Mouse (Mus musculus) embryonic facial prominence, embryonic 12.5 days (tissue): ENCODE data around the gene Kif21a. TPM values are rescaled to one million over a fixed set of nuclear protein-coding genes. Genes with fewer than 3 reads are reported as not detected.

Source experiments
- ATAC-seq: fragments of 200-750 bp; cut with Nextera tagmentation; 2 replicates; pipeline ENCODE4 v1.8.0; 2017; ENCODE audit not compliant: insufficient number of reproducible peaks, insufficient read depth, low FRiP score, low TSS enrichment
- H3K27ac ChIP-seq: fragments of 300-500 bp; sonication (generic); 2 replicates; pipeline ENCODE4 v1.5.1; 2016; ENCODE audit warnings: mild to moderate bottlenecking
- H3K27me3 ChIP-seq: fragments of 300-500 bp; sonication (generic); 2 replicates; pipeline ENCODE4 v1.6.1; 2016; ENCODE audit warnings: mild to moderate bottlenecking, moderate library complexity
- H3K36me3 ChIP-seq: fragments of 300-500 bp; sonication (generic); 2 replicates; pipeline ENCODE4 v1.6.1; 2016; ENCODE audit warnings: mild to moderate bottlenecking
- H3K4me1 ChIP-seq: fragments of 300-500 bp; sonication (generic); 2 replicates; pipeline ENCODE4 v1.6.1; 2016
- H3K4me2 ChIP-seq: fragments of 300-500 bp; sonication (generic); replicated peaks from 2 replicates; pipeline ENCODE4 v1.6.1; 2016; ENCODE audit warnings: mild to moderate bottlenecking, moderate library complexity
- H3K4me3 ChIP-seq: fragments of 300-500 bp; sonication (generic); 2 replicates; pipeline ENCODE4 v1.5.1; 2016; ENCODE audit warnings: mild to moderate bottlenecking
- H3K9ac ChIP-seq: fragments of 300-500 bp; sonication (generic); 2 replicates; pipeline ENCODE4 v1.6.1; 2016; ENCODE audit warnings: mild to moderate bottlenecking, moderate library complexity
- H3K9me3 ChIP-seq: fragments of 300-500 bp; sonication (generic); 2 replicates; pipeline ENCODE4 v1.6.1; 2016; ENCODE audit warnings: mild to moderate bottlenecking, moderate library complexity
- WGBS: fragments of 180-500 bp; shearing (Covaris S2); methylation state at CpG from one replicate; pipeline ENCODE4 v1.1.7; 2016; 5-methylcytosine and 5-hydroxymethylcytosine counted together
- polyA plus RNA-seq: library from polyadenylated mRNA; unstranded; fragments of >200 nt; fragmentation: Nextera tagmentation; extraction: Ambion mirVana; gene quantifications from 2 replicates; pipeline ENCODE4 v1.2.1, GENCODE M21; 2016

The Kif21a gene
- polyA plus RNA-seq, 1 experiment from 2014 or later = 9.5 TPM

DNA sequence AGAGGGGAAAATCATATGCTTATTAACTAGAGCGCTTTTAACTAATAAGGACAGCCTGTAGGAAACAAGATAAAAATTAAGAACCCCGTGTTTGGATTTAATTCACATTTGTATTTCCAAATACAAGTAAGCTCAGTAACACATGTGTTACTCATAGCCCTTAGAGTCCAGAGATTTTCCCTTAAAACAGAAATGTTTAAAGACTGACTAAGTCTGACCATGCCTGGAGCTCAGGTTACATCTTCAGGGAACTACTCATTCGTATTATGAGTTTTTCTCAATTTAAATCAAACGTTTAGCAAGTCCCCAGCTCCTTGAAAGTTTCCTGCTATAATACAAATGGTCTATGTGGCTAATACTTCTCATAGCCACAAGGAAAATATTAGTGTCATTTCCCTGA lies 57.9 kb downstream of the Kif21a start:
- Histone ChIP-seq H3K9ac (no peak overlapping the region), H3K4me3 (no peak overlapping the region), H3K4me2 (no peak overlapping the region), H3K36me3 (no peaks in the 10 kb centered on the region), H3K4me1 (0 out of 2 replicates have a peak, but pooled peaks cover 3% of the 10 kb centered on the region), H3K9me3 (no peaks in the 10 kb centered on the region), H3K27me3 (no peaks in the 10 kb centered on the region), H3K27ac (no peak overlapping the region)
- ATAC-seq = no peak
- WGBS = 42% methylated on average over 4 of the region's 4 CpGs

DNA sequence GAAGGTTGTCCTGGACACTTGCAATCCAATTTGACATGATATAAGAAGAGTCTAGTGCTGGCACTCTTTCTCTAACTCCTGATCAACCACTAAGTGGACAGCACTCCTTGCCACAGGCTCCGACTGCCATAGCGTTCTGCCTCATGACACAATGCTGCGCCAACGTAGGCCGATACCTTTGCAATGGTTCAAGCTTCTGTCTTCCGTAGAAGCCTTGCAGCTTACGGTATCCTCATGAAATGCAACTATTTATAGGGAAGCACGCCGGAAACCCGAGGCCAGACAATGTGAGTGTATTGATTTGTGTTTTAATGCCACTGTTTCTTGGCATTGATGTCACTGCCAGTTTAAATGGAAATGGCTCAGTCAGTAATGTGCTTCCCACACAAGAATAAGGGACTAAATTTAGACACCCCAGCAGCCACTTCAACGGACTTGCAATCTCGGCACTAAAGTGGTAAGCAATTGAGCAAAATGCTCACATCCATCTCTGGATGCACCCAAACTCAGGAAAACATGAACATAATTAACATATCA lies 62.0 kb downstream of the Kif21a start:
- no peak overlapping the region for H3K4me2 ChIP-seq
- H3K4me3 ChIP-seq = no peak overlapping the region
- ATAC-seq = no peak
- WGBS = 92% methylated on average over 12 of the region's 12 CpGs
- no peak overlapping the region for H3K9ac ChIP-seq
- no peaks in the 10 kb centered on the region for H3K27me3 ChIP-seq
- H3K27ac ChIP-seq = no peak overlapping the region
- H3K36me3 ChIP-seq = no peaks in the 10 kb centered on the region
- no peaks in the 10 kb centered on the region for H3K9me3 ChIP-seq
- H3K4me1 ChIP-seq = 0 out of 2 replicates have a peak, but pooled peaks cover 3% of the 10 kb centered on the region

DNA sequence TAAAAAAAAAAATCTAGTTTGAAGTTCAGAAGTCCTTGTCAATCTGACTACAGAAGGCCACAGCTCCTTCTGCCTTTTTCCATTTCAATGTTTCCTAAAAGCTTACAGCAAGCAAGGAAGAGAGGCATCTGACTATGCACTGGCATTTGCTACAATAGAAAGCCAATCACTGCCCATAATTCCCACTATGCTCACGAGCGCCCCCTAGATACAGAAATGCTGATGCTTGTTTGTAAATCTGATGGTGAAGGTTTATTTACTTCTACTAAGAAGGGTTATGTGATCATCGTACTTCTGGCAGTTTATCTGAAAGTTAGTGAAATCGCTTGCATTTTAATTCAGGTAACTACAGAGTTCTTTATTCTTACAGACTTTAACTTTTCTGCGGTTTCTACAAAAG lies 73.8 kb downstream of the Kif21a start:
- H3K36me3 ChIP-seq = peaks cover 25% of the 10 kb centered on the region

DNA sequence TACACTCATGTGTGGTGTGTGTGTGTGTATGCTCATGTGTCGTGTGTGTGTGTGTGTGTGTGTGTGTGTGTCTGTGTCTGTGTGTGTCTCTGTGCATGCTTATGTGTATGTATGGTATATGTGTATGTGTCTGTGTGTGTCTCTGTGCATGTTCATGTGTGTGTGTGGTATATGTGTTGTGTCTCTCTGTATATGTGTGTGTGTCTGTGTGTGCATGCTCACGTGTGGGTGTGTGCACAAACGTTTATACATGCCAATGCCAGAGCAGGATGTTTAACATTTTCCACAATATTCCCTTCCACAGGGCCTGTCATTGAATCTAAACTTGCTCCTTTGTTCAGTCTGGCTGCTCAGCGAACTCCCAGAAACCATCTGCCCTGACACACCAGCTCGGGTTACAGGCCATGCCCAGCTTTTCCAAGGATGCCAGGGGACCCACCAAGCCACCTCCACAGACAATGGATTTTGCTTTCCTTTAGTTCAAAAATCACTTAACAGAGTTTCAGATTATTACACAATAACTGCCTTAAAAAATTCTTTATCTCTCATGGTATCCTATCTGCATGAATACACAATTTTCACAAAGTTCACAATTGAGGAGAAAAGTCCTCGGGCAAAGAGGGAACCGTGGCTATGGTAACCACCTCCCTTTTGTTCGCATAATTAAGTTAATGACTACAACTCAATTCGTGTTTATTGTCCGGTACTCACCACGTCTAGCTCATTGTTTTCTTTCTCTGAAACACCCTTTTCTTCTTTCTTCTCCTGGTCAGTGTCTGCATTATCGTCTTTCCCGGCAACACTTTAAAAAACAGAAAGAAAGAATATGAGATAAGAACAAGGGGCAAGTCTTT lies 77.6 kb downstream of the Kif21a start:
- Histone ChIP-seq H3K4me2 (no peak overlapping the region), H3K36me3 (peaks cover 33% of the 10 kb centered on the region), H3K27me3 (no peaks in the 10 kb centered on the region), H3K9me3 (no peaks in the 10 kb centered on the region), H3K27ac (no peak overlapping the region), H3K4me3 (no peak overlapping the region), H3K9ac (no peak overlapping the region), H3K4me1 (no peaks in the 10 kb centered on the region)
- no peak for ATAC-seq
- WGBS = 63% methylated on average over 13 of the region's 13 CpGs

More for the DNA sequence above, 73.8 kb downstream of the Kif21a start:
- no peak overlapping the region for H3K9ac ChIP-seq
- no peak overlapping the region for H3K4me3 ChIP-seq
- H3K9me3 ChIP-seq = 0 out of 2 replicates have a peak, but pooled peaks cover 2% of the 10 kb centered on the region
- no peak for ATAC-seq
- H3K27me3 ChIP-seq = no peaks in the 10 kb centered on the region
- no peak overlapping the region for H3K27ac ChIP-seq
- H3K4me1 ChIP-seq = no peaks in the 10 kb centered on the region
- H3K4me2 ChIP-seq = no peak overlapping the region
- WGBS = 68% methylated on average over 5 of the region's 5 CpGs

DNA sequence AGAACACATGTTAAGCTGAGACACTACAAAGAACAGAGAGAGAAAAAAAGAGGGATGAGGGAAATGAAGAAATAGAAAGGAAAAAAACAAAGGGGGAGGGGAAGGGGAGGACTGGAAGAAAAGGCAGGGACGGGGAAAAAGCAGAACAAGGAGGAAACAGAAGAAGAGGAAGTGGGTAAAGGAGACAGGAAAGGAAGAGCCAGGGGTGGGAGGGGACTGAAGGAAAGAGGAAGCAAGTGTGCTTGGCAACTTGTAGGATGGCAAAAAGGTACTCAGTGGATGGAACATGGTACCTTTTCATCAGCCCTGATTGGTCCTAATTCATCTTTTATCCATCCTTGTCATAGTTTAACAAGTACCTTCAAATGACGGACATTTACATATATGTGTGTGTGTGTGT lies 86.4 kb downstream of the Kif21a start:
- Histone ChIP-seq H3K4me1 (no peaks in the 10 kb centered on the region), H3K4me3 (no peak overlapping the region), H3K27me3 (no peaks in the 10 kb centered on the region), H3K9me3 (no peaks in the 10 kb centered on the region), H3K4me2 (no peak overlapping the region), H3K27ac (no peak overlapping the region), H3K9ac (no peak overlapping the region), H3K36me3 (peaks cover 15% of the 10 kb centered on the region)
- no peak for ATAC-seq
- 75% methylated on average over 2 of the region's 2 CpGs for WGBS

DNA sequence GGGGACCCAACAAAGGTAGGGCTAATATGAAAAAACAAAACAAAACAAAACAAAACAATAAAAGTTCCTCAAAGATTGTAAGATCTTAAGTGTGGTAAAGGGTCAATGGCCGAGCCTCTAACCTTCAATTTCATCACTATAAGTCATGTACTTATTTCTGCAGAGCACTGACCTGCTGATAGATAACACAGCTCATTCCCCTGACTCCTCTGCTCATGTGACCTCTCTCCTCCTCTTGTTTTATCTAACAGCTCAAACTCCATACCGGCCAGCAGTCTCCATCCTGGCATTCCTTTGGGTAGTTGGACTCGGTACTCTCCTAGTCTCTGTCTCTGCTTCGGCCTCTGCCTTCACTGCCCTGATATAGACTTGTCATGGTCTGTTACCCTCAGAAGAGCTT lies 87.2 kb downstream of the Kif21a start:
- H3K4me3 ChIP-seq = no peak overlapping the region
- 83% methylated on average over 4 of the region's 4 CpGs for WGBS
- H3K27ac ChIP-seq = no peak overlapping the region
- no peak overlapping the region for H3K4me2 ChIP-seq
- peaks cover 7% of the 10 kb centered on the region; the same call in 1 of the 2 replicates for H3K36me3 ChIP-seq
- H3K27me3 ChIP-seq = no peaks in the 10 kb centered on the region
- H3K4me1 ChIP-seq = no peaks in the 10 kb centered on the region
- no peaks in the 10 kb centered on the region for H3K9me3 ChIP-seq
- ATAC-seq = no peak
- no peak overlapping the region for H3K9ac ChIP-seq

DNA sequence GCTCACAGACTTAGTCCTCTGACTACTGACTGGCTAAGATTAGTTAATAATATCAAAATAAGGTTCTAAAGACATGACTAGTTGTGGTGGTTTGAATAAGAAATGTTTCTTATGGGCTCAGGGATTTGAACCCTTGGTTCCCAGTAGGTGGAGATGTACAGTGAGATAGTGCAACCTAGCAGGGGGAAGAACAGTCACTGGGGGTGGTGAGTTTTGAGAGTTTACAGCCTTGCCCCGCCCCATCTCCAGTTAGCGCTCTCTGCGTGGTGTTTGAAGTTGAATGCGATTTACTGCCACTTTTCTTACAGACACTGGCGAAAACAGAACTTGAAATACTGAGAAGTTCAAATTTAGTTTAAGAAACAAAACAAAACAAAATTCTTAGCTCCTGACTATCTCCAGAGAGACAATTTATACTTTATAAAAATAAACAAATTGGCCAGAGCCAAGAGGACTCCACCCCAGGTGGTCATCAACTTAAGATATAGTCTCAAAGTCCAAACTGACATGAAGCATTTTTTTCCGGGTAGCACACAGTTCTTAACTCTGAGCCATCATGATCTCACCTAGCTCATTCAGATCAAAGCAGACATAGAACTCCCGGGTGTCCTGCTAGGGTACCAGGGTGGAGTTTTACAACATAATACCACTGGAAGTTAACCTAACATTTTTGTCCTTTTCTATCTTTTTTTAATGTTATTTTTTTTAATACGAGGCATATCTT lies 88.8 kb downstream of the Kif21a start:
- Histone ChIP-seq H3K9ac (no peak overlapping the region), H3K4me1 (no peaks in the 10 kb centered on the region), H3K27me3 (no peaks in the 10 kb centered on the region), H3K9me3 (no peaks in the 10 kb centered on the region), H3K36me3 (peaks cover 5% of the 10 kb centered on the region; the same call in 1 of the 2 replicates), H3K27ac (no peak overlapping the region), H3K4me2 (no peak overlapping the region), H3K4me3 (no peak overlapping the region)
- no peak for ATAC-seq
- WGBS = 87% methylated on average over 8 of the region's 8 CpGs

DNA sequence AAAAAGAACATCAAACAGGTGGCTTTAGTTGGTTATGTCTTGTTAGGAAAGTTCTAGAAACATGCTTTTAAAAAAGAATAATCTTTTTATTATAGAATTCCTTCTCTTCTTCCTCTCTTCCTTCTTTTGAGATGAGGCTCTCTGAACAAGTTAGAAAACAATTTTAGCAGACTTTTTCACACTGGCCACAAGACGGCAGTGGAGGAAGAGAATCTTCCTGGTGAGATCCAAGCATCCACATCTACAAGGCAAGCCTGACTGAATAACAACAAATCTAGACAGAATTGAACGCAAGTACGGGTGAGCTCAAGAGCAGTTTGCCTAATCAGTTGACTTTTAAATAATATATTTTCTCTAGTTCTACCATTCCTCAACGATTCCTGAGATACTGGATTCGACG lies 98.4 kb downstream of the Kif21a start:
- no peak overlapping the region for H3K4me3 ChIP-seq
- no peaks in the 10 kb centered on the region for H3K36me3 ChIP-seq
- no peak for ATAC-seq
- H3K27me3 ChIP-seq = no peaks in the 10 kb centered on the region
- no peaks in the 10 kb centered on the region for H3K9me3 ChIP-seq
- H3K4me2 ChIP-seq = no peak overlapping the region
- WGBS = 86% methylated on average over 6 of the region's 6 CpGs
- H3K4me1 ChIP-seq = no peaks in the 10 kb centered on the region
- H3K27ac ChIP-seq = no peak overlapping the region
- H3K9ac ChIP-seq = no peak overlapping the region

DNA sequence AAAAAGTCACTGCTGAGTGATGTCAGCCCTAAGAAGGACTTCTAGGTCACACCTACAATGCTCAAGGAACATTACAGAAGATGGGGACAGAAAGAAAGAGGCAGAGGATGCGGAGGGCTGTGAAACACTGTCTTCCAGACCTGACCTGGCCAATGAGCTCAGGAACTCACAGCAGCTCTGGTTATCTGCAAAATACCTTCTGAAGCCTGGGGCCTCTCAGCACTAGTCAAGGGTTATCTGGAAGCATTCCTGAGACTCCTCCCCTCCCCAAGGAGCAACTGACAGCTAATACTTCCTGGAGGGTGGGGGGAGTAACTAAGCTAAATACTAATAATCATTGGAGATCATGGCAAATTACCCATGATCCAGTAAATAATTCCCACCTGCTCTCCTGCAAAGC lies 111.3 kb downstream of the Kif21a start:
- Histone ChIP-seq H3K4me2 (no peak overlapping the region), H3K9ac (no peak overlapping the region), H3K27me3 (no peaks in the 10 kb centered on the region), H3K36me3 (peaks cover 4% of the 10 kb centered on the region; the same call in 1 of the 2 replicates), H3K9me3 (no peaks in the 10 kb centered on the region), H3K27ac (no peak overlapping the region), H3K4me1 (no peaks in the 10 kb centered on the region), H3K4me3 (no peak overlapping the region)
- WGBS = 96% methylated on average over 1 of the region's 1 CpGs
- ATAC-seq = no peak

DNA sequence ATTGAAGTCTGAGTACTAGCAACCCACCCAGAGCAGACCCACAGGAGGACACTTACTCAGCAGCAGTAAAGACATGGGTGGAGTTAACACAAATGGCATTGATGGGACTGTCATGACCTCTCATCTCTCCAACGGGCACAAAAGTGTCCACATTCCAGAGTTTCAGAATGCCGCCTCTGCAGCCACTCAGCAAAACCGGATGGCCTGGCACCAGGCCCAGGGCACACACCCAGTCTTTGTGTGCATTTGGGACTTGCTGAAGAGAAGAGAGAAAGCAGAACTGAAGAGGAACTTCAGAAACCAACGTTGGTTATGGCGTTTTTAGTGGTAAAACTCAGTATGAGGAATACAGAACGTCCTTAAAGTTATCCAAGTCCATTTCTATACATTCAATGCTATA lies 114.2 kb downstream of the Kif21a start:
- 84% methylated on average over 6 of the region's 6 CpGs for WGBS
- ATAC-seq = no peak
- no peak overlapping the region for H3K4me2 ChIP-seq
- no peak overlapping the region for H3K4me3 ChIP-seq
- H3K36me3 ChIP-seq = peaks cover 3% of the 10 kb centered on the region; the same call in 1 of the 2 replicates
- no peak overlapping the region for H3K9ac ChIP-seq
- H3K4me1 ChIP-seq = no peaks in the 10 kb centered on the region
- no peaks in the 10 kb centered on the region for H3K9me3 ChIP-seq
- H3K27ac ChIP-seq = no peak overlapping the region
- H3K27me3 ChIP-seq = no peaks in the 10 kb centered on the region

DNA sequence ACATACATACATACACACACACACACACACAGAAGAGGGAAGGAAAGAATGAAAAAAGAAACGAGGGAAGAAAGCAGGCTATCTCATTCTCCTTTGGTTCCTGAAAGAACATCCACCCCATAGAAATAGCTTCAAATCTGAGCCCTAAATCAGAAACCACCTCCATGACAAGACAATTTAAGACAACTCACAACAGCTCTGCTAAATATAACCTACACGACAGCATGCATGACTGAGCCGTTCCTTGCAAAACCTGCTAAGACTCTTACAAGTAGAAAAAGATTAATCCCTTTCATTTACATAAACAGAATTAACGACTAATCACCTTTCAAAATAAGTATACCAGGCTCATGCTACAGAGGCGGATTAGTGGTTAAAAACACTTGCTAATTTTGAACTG lies 118.3 kb downstream of the Kif21a start:
- Histone ChIP-seq H3K27ac (no peak overlapping the region), H3K36me3 (peaks cover 1% of the 10 kb centered on the region; the same call in 1 of the 2 replicates), H3K4me2 (no peak overlapping the region), H3K9me3 (no peaks in the 10 kb centered on the region), H3K27me3 (no peaks in the 10 kb centered on the region), H3K4me3 (no peak overlapping the region), H3K4me1 (no peaks in the 10 kb centered on the region), H3K9ac (no peak overlapping the region)
- WGBS = 85% methylated on average over 5 of the region's 5 CpGs
- ATAC-seq = no peak

DNA sequence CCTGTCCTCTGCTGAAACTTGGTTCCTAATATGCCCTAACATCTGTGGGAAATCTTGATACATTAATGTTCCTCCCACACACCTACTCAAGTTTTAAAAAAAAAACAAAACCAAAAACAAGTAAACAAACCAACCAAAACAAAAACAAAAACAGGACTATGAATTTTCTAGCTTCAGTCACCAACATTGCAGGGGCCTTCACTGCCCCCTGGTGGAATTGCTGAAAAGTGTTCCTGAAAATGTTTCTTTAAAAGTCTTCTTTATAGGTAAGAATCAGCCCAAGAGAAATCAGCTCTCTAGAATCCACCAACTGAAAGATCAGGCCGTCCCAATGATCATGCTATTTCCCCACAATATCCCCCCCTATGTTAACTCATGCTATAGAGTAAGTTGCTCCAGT lies 120.7 kb downstream of the Kif21a start:
- H3K27ac ChIP-seq = no peak overlapping the region
- 17% methylated on average over 1 of the region's 1 CpGs for WGBS
- H3K4me2 ChIP-seq = no peak overlapping the region
- H3K9me3 ChIP-seq = no peaks in the 10 kb centered on the region
- H3K4me3 ChIP-seq = no peak overlapping the region
- H3K4me1 ChIP-seq = no peaks in the 10 kb centered on the region
- H3K36me3 ChIP-seq = no peaks in the 10 kb centered on the region
- ATAC-seq = no peak
- no peak overlapping the region for H3K9ac ChIP-seq
- no peaks in the 10 kb centered on the region for H3K27me3 ChIP-seq
